Mouse (Mus musculus) brain, adult 2 months (tissue): ENCODE data around the gene Ubap1.

Experiments used
- DNase-seq: peaks from one replicate; pipeline ENCODE4 v3.0.0; 2011; ENCODE audit warnings: low read depth, low spot score

The Ubap1 gene

DNA sequence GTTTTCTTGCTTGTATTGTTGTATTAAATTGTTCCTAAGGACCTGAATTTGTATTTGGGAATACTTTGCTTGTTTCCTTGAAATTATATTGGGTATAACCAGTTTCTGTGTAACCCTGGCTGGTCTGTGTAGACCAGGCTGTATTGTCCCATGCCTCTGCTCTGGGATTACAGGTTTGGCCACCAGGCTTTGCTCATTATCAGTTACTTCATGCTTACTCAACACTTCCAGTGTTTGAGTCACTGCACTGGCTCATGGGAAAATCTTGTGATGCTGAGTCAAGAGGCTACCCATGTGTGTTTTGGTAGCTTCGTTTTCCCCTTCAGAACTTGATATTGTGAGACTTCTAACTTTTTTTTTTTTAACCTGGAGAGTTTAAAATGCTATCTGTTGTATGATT, 4.5 kb downstream of the Ubap1 start:
- DNase-seq: peak; percentile 24

DNA sequence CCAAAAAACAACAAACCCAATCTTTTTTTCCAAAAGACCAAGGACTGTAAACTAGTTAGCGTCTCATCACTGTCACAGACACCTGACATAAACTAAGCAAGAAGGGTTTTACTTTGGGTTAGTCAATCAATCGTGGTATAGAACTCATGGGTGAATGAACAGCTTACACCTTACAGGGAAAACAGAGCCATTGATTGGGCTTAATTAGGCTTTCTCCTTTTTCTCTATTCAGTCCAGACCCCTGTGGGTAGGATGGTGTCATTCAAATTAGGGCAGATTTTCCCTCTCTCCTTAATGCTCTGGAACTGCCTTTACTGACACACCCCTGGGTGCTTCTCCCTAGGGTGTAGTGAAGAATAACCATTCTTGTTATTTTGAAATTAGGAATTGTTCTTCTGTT, 8.4 kb downstream of the Ubap1 start:
- DNase-seq: no peak

DNA sequence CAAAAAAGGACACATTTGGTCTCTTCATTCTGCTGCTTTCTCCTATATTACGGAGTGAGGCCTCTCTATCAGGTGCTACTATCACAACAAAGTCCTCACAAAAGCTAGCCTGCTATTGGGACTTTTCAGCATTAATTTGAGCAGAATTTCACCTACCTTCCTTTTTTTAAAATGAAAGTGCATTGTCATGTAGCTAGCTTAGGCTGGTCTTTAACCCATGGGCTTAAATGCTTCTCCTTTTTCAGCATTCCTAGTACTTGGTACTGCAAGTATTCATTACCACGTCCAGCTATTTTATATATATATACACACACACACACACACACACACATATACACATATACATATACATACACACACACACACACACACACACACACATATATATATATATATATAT, 9.9 kb downstream of the Ubap1 start:
- no peak for DNase-seq

DNA sequence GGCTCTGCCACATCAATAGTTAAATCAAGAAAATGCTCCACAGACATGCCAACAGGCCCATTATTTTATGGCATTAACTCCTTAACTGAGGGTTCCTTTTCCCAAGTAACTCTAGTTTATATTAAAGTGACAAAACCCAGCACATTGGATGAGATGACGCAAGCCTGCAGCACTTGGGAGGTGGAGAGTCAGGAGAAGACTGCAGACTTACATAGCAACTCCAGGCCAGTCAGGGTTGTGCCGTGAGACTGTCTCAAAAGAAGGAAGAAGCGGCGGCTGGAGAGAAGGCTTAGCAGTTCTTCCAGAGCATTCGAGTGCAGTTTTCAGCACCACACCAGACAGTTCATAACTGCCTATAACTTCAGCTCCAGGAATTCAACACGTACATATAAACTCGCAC, 10.6 kb downstream of the Ubap1 start:
- DNase-seq: no peak

DNA sequence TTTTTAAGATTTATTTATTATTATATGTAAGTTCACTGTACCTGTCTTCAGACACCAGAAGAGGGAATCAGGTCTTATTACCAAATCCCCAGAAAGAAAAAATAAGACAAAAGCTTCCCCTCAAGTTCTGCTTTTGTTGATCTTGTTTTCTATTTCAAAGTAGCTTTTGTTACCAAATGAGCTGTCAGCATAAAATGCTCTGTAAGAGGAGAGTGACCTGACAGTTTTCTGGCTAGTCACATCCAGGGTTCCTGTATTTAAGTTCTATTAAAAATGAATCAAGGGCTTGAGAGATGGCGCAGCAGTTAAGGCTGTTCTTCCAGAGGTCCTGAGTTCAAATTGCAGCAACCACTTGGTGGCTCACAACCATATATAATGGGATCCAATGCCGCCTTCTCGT, 12.3 kb downstream of the Ubap1 start:
- no peak for DNase-seq

DNA sequence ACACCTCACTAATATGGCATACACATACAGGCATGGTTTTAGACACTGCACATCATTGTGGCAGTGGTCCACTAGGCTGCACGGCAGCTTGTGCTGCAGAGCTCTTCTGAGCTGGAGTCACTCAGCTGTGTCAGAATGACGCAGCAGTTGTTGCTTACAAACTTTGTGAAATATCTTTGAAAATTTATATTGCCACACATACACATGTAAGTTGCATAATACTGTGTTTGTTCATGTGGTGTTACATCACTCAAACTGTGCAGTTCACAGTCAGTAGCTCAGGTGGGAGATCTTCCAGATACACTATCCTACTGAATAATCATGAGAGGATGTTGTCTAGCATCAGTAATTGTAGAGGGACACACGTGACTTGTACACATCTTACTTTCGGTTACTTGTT, 19.4 kb downstream of the Ubap1 start:
- peak; percentile 18 for DNase-seq

DNA sequence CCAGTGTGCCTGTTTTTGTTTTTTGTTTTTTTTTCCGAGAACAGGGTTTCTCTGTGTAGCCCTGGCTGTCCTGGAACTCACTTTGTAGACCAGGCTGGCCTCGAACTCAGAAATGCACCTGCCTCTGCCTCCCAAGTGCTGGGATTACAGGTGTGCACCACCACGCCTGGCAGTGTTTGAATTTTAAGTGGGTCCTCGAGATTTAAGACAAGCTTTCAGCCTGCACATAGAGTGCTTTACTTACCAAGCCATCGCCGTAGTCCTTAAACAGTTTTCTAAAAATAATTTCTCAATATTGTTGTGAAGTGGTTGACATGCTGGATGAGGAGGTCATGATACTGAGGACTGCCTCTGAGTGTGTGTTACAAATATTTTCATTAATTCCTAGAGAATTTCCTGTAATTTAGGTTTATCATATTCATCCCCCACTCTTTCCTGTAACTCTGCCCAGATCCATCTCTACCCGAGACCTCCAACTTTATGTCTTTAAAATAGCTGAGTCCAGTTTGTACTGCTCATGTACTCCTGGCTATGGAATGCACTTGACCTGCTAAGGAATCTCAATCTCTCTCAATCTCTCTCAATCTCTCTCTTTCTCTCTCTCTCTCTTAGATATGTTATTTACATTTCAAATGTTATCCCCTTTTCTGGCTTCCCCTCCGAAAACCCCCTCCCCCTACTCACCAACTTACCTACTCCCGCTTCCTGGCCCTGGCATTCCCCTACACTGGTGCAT, 21.1 kb downstream of the Ubap1 start:
- no peak for DNase-seq

DNA sequence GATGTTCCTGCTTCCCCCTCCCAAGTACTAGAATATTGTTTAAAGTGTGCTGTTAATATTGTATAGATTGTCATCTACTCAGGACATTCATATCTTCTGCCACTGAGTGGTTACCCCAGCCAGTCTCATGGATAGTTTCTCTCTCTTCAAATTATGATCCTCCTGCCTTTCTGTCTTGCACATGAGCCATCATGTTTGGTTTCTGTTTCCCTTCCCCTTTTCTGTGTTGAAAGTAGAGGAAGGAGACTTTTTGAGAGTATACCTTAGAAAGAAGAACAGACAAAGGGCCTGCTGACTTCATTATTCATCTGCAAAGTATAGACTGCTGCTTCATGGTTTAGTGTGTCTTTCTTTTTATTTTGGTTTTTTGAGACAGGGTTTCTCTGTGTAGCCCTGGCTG, 28.8 kb downstream of the Ubap1 start:
- DNase-seq: no peak

DNA sequence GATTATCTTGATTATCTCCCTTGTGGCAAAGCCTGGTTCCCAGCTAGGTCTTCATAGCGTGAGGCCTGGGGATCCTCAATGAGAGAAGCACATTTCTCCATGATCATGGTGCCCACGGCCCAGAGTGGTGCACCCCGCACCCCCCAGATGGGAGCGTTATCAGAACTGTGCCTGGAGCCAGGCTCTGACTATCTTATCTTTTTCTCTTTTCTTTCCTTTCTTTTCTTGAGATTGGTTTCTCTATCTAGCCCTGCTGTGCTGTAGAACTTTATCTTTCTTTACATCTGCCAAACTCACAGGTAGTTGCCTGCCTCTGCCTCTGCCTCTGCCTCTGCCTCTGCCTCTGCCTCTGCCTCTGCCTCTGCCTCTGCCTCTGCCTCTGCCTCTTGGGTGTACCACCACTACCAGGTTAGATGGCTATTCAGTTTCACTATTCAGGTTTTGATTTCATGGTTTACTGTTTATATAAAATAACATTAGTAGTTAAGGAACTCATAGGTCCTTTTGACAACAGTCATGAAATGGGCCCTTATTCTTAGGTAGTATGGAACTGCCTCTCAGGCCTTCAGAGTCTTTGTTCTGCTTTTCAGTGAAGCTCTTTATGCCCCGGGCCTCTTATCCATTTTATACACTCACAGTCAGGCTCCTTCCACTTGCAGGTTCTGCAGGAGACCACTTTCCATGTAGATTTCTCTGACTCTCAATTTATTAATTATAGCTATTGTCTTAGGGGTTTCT, 32.6 kb downstream of the Ubap1 start:
- no peak for DNase-seq

DNA sequence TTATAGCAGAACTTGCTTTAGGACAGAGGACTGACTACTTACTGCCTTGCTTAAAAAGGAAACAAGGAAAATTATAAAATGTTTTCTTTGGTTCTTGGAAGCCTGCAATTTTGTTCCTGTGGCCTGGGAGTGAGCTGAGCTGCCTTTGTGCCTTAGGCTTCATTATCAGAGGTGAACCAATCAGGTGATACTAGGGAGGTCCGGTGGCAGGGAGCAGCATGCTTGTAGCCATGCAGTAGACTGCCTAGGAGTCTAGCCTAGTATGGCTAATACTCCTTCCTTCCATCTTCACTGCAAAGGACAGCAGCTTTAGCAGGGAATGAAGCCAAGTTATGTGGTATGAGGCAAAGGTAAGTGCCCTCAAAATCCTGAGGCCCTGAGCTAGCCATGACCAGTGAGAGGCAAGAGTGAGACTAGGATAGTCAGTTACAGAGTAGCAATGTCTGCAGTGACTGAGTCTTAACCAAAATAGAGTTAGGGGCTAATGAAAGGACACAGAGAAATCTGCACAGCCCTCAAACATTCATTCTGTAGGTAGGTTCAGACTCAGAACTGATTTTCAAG, 37.7 kb downstream of the Ubap1 start:
- no peak for DNase-seq

DNA sequence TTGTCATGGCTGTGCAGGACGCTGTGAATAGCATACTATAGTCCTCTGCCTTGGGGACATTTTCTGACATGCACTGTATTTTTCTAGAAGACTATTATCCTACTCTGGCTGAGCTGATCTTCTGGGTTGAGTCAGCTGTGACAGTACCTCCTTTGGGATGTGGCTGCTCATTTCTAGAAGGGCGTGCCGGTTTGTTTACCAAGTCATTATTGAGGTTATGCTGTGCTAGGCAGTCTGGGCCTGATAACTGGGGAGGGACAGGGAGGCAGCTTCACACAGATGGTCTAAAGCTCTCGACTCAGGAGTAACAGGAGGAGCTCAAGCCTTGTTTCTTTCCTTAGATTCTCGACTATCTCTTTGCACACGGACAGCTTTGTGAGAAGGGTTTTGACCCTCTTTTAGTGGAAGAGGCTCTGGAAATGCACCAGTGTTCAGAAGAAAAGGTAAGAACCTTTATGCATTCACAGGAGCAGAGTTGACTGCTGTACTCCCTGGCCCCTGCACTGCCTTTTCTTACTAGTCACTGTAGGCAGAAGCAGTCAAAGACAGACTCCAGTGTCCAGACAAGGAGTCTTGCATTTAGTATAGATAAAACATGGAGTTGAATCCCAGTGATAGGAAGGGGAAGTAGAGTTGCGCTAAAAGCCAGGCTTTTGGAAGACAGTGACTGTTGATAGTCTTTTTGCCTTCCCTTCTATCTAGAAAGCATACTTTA, 39.1 kb downstream of the Ubap1 start:
- peak; percentile 22 for DNase-seq

DNA sequence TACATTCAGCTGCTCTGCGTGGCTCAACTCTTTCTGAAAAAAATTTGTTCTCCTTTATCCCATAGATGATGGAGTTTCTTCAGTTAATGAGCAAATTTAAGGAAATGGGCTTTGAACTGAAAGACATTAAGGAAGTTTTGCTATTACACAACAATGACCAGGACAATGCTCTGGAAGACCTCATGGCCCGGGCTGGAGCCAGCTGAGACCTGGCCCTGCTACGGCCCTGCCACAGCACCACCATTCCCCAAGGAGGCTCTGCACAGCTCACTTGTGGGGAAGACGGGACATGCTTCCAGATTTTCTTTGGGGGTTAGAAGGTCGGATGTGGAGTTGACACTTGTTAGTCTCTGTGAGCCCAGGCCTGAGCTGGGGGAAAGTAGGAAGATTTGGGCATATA, 39.8 kb downstream of the Ubap1 start:
- no peak for DNase-seq

DNA sequence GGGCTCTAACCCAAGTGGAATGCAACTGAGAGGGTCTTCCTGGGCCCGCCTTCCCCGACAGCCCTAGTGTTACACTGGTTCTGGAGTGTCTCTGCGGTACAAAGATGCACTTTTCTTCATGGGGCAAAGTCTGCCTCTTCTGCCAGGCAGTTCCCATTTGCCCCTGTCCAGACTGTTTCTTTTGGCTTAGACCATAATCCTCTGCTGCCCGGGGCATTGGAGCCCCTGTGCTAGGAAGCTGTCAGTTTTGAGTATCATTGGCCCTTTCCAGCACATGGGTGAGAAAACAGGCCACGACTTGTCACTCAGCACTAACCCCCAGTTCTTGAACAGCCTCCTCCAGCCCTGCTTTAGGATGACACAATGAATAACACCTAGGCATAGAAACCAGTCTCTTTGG, 40.4 kb downstream of the Ubap1 start:
- no peak for DNase-seq

DNA sequence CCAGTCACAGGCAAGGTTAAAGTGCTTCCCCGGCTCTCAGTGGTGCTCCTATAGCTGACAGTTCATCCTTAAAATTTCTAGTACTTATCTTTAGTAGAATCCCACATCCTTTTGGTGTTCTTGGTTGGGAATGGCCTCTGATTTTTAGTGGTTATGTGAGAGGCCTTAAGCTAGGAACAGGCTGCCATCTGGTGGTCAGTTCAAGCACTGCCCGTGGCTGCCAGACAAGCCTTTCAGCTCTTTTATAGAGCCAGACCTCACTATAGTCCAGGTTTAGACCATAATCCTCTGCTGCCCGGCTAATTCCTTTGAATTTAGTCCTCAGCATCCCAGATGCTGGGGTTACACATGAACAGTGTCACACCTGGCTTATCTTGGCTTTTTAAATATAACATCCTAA, 41.3 kb downstream of the Ubap1 start:
- DNase-seq: peak; percentile 91

DNA sequence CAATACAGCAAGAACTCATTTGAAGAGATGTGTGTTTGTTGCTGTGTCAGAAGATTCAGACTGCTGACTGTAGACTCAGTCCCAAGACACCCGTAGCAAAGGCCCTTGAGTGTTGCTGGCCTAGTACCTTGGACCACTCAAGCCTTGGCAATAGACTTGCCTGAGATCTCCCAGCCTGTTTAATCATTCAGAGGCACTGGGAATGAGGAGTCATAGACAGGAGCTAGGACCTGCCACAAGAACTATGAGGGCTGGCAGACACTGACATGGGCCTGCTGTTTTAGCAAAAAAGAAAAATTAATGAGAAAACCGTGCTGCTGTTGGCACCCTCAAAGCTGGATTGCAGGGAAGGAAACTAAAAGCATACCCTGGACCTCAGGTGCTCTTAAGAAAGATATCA, 42.2 kb downstream of the Ubap1 start:
- DNase-seq: no peak

DNA sequence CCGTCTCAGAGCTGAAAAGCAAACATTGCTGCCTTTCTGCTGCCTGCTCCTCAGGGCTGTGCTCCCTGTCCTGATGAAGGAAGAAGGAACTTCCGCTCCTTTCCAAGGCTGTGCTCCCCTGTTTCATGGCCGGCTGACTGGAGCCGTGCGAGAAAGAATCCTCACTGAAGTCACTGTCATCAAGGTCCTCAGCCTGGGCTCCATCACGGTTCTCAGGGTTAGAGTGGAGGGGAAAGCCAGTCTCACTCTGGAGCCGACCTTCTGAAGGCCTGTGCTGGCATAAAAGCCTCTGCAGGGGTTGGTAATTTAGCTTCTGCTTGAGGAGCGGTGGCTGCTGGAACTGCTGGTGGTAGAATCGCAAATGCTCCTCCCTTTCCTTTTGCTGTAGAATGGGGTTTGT, 45.9 kb downstream of the Ubap1 start:
- no peak for DNase-seq

DNA sequence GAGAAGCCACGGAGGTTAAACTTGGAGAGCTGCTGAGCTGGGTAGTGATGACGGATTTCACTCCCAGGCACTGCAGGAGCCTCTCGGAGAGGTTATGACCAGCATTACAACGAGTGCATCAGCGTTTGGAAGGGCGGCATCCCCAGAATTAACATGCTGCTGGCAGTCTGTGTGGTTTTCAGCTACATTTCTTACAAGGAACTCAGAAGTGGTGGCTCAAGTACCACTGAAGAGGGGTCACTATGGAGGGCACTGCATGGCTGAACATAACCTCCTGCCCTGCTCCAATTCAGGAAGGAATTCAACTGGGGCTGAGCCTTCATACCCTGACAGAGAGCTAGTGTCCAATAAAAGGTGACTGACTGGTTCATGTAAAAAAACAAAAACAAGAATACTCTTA, 49.6 kb downstream of the Ubap1 start:
- no peak for DNase-seq

DNA sequence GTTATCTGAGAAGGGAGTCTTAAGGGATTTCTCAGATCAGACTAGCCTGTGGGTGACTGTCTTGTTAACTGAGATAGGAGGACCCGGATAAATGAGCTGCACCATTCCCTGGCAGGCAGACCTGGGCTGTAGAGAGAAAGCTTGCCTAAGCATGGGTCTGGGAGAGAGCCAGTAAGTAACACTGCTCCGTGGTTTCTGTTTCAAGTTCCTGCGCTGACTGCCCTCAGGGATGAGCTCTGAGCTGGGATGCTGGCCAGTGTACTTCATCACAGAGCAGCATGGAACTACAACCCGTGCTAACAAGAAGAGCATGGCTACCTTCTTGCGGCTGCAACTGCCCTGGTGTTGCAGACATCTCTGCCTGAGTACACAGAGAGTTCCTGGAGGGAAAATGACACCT, 51.1 kb downstream of the Ubap1 start:
- DNase-seq: peak; percentile 29

DNA sequence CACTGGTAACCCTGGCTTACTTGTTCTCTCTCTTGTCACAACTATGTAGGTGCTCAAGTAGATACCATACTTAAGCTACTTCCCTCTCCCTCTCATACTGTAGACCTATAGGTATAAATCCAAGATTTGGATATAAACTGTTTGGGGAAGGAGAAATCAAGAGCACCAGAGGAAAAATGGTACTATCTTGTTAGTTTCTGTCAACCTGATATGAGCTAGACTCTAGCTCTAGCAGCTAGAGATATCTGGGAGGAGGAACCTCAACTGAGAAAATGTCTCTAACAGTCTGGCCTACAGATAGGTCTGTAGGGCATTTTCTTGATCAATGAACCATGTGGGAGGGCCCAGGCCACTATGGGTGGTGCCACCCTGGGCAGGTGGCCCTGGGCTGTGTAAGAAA, 52.4 kb downstream of the Ubap1 start:
- DNase-seq: no peak

DNA sequence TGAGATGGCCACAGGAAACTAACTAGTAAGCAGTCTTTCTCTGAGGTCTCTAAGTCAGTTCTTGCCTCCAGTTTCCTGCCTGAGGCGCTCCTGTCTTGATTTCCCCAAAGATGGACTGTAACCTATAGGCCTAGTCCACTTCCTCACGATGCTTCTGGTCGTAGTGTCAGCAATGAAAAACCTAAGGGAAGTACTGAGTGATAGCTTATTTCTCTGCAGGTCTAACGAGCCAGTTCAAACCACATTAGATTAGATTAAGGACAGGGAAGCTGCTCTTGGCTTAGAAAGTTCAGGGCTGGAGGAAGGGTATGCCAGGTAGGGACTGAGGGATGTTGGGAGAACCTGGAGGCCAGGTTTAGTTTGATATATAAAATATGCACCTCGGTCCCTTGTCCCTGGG, 52.8 kb downstream of the Ubap1 start:
- DNase-seq: no peak

DNA sequence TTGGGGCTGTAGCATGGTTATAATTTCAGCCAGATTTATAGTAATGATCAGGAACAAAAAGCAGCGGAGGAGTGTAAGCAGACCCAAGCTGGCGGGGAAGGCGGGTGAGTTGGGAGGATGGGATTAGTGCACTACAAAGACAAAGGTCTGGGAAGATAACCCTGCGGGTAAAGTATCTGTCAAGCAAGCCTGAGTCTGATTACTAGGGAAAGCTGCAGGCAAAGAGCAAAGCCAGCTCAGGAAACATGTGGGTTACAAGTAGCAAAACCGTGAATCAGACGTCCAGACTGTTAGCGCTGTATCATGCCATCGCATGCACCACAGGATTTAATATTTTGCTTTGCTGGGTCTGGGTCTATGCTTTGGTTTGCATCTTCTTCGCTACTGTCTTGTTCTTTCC, 57.8 kb downstream of the Ubap1 start:
- DNase-seq: no peak

DNA sequence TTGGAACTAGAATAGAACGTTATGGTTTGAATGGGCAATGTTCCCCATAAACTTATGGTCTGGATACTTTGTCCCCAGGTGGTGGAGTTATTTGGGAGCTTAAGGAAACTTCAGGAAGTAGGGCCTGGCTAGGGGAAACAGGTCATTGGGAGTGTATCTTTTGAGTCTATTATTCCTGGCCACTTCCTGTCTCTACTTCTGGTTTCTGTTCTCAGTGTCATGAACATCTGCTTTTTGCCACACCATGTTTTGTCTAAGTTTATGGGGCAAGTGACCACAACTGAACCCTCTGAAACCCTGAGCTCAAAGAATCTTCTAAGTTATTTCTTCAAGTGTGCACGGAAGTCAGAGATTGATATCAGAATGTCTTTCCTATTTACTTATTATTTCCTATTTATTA, 58.6 kb downstream of the Ubap1 start:
- DNase-seq: no peak

DNA sequence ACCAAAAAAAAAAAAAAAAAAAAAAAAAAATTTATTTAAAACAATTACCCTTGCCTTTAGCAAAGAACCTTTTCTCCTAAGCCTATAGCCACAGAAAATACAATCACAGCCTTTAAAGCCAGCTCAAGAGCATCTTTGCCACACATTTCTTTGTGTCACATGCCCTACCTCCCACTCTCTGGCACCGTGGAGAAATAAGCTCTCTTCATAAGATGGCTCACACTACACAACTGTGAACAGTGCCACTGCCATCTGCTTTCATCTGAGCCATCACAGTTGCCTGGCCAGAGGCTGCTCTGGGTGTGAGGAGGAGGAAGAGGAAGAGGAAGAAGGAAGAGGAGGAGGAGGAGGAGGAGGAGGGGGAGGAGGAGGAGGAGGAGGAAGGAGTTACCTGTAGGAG, 60.5 kb downstream of the Ubap1 start:
- DNase-seq: peak; percentile 74
